Mouse (Mus musculus): ENCODE measurements around the gene Pcyt2. TPM values are rescaled to one million over a fixed set of nuclear protein-coding genes. Genes with fewer than 3 reads are reported as not detected.

The Pcyt2 gene
- total RNA-seq (2021): 100 to 1,000 TPM; 120 to 141 TPM

DNA sequence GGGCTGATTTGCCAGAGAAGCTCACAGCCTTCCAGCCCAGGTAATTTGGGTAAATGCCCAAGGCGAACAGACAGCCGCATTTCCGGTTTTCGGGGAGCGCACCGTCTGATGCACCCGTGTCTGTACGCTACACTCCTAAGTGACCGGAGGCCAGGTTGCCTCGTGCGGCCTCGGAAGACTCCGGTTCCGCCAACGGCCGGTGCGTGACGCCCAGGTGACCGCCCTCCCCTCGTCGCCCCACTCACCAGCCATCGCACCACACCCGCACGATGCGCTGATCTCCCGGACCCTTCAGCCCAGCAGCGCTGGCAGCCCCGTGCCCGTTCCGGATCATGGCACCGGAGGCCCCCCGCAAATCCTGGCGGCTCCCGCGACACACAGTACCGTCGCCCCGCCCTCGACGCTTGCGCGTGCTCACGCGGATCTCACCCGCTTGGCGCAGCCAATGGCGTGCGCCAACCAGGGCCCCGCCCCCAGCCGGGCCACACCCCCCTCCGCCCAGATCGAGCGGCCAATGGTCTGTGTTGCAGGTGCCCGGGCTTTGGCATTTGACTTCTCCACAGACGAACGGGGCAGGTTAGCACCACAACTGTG, at the start of gene Pcyt2:
Pcyt2 (minus strand) TSS at position 418 of the 594 bp plus-strand sequence.
- intact Hi-C loops (cut with DNase I): loop anchor here (5.0 kb wide), 1 partner anchor 160 kb away; no protein-coding TSS in a partner anchor
- DNase-seq (ENCODE audit: low spot score in 2 of 2): peak; percentile 90 to 94

DNA sequence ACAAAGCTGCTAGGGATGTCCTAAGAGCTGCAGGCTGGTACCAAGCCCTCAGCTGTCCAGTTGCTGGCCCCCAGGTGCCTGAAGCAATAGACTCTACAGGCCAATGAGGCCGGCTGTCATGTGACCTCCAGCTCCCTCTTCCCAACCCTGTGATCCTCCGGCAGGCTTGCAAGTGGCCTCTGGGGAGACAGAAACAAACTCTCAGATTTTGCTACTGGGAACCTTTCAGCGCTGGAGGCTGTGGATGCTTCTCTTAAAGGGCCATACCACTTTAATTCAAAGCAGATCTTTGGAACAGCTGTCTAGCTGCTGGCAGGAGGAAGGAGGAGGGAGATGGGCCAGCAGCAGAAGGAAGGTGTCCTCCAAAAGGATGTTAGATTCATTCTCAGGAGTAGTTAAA, 48.9 kb upstream of the Pcyt2 start:
- DNase-seq (ENCODE audit: low spot score in 2 of 2): no peak
- intact Hi-C loops (cut with DNase I): no loop called here

DNA sequence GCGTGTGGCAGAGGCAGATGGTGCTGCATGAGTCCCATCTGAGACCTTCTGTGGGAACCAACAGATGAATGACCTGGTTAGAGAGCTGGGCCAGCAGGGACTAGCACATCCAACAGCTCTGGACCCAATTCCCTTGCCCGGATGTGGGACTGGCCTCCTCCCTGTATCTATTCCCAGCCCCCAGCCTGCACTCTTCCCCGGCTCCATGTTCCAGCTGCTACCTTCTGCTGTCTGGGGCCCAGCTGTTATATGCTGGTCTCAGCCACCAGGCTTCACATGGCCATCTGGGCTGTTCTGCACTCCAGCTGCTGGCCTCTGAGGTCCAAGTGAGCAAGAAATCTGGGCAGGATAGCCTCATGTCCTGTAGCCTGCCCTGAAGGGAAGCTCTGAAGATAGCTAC, 47.7 kb upstream of the Pcyt2 start:
- intact Hi-C loops (cut with DNase I): no loop called here
- DNase-seq (ENCODE audit: low spot score in 2 of 2): no peak

DNA sequence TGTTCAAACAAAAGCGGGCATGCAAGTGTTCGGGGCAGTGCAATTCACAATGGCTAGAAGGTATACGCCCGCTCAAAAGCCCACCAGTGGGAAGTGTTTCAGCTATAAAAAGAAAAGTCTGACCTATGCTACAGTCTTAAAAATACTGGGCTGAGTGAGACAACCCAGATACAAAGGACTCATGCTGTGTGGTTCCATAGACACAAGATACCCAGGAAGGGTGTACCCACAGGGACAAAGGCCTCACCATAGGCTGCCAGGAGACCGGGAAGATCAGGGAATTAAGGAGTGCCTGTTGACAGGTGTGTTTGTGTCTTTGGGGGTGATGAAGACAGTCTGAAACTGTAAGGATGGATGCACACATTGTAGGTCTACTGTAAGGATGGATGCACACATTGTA, 46.0 kb upstream of the Pcyt2 start:
- no peak for DNase-seq (ENCODE audit: low spot score in 2 of 2)
- intact Hi-C loops (cut with DNase I): no loop called here

DNA sequence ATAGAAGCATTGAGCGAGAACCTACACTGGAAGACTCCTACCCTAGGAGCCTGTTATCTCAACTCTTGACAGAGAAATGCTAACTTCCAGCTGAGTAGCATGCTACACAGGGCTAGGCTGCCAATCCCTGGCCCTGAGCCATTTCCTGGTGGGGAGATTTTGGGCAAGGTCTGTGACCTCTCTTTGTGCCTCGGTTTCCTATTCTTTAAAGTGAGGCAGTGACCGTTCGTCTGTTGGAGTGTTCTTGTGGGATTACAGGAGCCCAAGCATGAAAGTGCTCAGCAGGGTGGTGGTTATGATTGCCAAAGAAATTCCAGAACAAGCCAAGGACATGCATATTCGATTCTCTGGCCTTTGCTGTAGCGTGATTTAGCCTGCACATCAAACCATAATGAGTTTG, 45.0 kb upstream of the Pcyt2 start:
- intact Hi-C loops (cut with DNase I): no loop called here
- DNase-seq (ENCODE audit: low spot score in 2 of 2): no peak

DNA sequence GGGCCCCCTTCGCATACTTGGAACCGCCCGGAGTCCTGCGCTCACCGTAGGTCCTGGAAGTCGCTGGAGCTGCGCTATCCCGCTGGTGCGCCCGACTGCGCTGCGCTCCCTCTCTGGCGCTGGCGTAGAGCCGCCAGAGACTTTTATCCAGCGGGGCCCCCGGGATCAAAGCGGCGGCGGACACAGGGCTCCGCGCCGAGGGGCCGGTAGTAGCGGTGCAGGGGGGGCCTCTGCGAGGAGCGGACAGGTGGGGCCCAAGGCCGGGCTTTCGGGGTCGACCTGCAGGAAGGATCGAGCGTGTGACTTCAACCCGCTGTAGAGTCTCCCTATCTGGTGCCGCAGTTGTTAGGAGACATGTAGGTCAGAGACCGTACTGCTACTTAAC, 43.3 kb upstream of the Pcyt2 start, which contains the start of gene Notum:
Notum (minus strand) TSS at position 100 of the 385 bp plus-strand sequence.
- intact Hi-C loops (cut with DNase I): no loop called here
- no peak for DNase-seq (ENCODE audit: low spot score in 2 of 2)

DNA sequence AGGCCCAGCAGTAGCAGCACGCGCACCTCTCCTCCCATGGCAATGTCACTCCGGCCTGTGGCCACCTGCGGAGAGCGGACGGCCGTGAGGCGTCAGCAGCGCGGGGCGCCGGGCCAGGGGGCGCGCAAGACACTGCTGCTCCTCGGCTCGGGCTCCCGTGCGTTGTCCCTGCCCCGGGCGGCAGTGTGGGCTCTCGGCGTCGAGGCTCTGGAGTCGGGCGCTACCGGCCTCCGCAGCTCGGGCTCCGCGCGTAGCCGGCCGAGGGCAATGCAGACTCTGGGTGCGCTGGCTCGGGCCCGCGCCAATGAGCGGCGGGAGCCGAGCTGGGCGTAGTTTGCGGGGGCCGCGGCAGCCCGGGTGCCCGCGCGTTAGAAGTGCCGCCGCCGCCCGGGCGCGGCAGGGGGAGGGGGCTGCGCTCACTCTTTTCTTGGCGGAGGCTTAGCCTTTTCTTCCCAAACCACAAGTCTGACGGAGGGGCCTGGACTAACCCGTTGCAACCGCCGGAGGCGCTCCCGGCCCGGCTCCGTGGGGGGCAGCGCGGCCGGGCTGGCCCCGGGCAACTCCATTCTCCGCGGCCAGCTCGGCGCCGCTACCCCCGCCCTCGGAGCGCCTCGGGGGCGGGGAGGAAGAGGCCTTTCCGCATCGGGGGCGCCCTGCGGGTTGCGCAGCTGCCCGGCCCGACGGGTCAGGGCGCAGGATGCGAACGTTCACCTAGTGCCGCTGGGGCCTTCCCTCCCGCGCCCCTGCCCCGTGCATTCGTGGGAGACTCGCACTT, 42.8 kb upstream of the Pcyt2 start:
- intact Hi-C loops (cut with DNase I): no loop called here
- no peak for DNase-seq (ENCODE audit: low spot score in 2 of 2)

DNA sequence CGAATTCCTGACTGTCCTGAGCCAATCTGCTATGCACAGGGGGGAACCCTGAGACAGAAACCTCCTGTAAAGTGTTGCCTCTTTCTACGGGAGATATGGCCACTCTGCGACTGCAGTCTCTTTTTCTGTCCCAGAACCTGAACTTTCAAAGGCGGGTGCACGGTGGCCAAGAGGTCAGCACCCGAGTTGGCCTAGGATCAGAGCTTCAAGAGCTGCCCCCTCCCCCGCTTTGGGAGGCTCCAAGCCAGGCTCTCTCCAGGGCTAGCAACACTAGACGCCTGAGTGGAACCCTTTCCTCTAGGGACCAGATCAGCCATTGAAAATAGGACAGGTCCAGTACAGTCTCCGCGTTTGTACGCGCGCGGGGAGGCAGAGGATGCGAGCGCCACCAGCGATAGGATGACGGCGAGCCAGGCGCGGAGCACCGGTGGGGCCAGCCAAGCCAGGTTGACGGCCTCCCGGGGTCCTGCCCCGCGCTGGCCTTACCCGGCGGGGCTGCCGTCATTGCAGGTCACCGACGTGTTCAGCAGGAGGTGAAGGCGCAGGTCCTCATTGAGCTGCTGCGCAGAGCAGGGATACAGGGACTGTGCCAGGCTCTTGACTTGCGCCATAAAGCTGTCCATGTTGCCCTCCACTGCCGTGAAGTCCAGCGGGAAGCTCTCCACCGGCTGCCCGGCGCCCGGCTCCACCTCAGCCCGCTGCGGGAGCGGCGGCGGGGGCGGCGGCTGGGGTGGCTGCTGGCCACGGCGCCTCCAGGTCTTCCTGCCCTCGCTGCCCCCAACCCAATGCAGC, 42.0 kb upstream of the Pcyt2 start:
- no peak for DNase-seq (ENCODE audit: low spot score in 2 of 2)
- intact Hi-C loops (cut with DNase I): loop anchor here (2.0 kb wide), 1 partner anchor 53 kb away; the partner anchor contains the start of genes Cenpx and Lrrc45

DNA sequence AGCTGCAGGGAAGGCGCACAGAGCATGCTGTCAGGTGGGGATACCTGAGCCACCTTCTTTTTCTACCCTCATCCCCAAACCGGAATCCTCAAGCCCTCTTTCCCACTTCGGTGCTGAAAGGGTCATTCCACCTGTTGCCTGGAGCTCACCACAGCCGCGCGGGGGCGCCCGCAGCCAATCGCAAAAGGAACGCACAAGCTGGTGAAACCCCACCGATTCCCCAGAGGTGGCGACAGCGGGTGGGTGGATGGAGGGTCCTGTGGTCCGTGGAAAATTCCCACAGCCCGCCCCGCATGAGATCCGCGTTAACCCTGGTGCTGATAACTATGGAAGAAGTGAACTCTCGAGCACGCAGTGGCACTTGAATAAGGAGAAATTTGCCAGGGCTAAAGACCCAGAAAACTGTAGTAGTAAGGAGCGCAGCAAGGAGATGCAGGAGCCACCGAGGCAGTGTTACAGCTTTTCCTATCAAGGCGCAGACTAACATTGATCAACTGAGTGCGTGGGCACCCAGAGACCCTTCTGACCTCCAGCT, 41.2 kb upstream of the Pcyt2 start:
- intact Hi-C loops (cut with DNase I): loop anchor here (2.0 kb wide), 1 partner anchor 54 kb away; the partner anchor contains the start of genes Cenpx and Lrrc45
- peak; percentile 71 to 72 for DNase-seq (ENCODE audit: low spot score in 2 of 2)

DNA sequence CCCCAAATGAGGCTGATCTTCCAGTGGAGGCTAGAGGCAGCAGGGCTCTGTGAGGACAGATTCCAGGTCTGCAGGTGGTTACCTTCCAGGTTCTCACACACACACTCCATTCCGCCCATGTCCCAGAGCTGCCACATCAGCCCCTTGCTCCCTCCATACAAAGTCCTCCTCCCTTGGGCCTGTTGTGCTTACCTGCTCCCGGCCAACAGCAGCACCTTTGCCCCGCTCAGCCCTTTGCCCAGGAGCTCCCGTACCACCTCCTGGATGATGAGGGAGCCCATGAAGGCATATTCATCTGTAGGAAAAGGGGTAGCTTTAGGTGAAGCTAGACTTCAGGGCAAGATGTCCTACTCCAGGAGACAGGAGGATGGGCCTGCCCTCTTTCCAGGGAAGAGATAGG, 39.6 kb upstream of the Pcyt2 start:
- DNase-seq (ENCODE audit: low spot score in 2 of 2): no peak
- intact Hi-C loops (cut with DNase I): no loop called here

DNA sequence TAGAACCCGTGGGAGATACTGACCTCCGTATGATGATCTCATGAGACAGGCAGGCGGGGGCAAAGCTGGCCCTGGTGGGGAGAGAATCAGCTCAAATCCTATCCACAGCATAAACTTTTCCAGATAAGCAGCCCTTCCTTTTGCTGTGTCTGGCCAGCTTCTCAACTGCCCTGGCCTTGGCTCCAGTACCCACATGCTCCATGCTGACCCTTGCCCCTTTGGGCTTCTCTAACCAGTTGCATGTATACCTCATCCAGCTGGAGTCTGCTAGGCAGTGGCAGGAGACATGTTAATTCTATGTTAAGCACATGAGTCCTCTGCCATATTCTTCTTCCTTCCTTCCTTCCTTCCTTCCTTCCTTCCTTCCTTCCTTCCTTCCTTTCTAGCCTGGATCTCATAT, 37.0 kb upstream of the Pcyt2 start:
- intact Hi-C loops (cut with DNase I): no loop called here
- DNase-seq (ENCODE audit: low spot score in 2 of 2): no peak

DNA sequence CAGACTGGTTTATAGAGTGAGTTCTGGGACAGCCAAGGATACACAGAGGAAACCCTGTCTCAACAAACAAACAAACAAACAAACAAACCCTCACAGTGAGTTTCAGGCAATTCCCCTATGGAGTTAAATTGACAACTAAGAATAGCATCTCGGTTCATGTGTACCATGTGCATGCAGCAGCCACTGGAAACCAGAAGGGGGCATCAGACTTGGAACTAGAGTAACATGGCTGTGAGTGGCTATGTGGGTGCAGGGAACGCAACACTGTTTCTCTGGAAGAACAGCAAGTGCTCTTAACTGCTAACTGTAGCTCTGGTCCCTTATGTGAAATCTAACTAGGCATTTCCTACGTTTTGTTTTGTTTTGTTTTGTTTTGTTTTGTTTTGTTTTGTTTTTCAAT, 34.1 kb upstream of the Pcyt2 start:
- no peak for DNase-seq (ENCODE audit: low spot score in 2 of 2)
- intact Hi-C loops (cut with DNase I): no loop called here

DNA sequence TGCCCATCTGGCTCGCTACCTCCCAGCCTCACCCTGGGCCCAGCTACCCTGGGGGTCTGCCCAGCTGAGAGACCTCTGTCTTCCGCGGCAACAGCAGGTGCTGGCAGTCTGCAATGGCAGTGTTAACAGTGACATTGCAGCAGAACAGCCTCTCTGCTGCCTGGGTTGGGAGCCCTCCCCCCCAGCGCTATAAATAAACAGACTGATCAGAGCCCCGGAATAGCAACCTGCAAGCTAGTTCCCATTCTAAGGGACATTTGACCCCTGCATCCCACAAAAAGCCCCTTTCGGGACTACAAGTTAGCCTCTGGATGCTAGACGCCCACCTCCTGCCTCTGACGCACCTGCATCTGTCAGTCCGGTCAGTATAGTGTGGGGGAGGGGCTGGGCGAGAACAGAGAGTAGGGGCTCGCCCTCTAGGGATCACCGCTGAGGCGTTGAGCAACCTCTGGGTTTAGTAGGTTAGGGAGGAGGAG, 30.3 kb upstream of the Pcyt2 start, which contains the start of gene Myadml2:
Myadml2 (minus strand) TSS at position 158 of the 476 bp plus-strand sequence.
- DNase-seq (ENCODE audit: low spot score in 2 of 2): peak; percentile 54 to 61
- intact Hi-C loops (cut with DNase I): no loop called here

DNA sequence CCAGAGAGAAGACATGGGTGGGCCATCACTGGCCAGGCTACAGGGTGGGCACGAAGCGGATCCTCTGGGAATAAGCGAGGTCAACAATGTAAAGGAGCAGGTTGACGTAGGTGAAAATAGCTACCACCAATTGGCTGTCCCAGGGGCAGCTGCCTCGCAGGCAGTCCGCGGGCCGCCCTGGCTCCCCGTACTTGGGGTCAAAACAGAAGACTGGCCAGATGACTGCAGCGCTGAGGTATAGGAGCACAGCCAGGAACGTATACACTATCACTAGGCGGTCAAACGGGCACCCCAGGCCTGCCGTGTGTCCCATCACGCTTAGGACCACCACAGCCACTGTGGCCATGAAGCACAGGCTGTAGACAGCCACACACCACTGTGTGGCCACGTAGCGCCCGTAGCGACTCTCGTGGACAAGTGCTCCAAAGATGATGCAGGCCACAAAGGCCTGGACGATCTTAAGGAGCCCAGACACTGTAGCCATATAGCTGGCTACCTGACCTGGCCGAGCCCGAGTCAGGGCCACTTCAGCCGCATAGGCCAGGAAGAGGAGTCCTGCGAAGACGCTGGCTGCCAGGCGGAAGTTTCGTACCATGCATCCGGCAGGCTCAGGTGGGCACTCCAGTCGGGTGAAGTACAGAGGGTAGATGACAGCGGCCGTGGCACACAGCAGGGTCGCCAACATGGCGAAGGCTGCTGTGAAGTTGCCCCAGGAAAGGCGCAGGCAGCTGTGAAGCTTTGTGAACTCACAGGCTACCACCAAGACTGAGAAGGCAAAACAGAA, 29.5 kb upstream of the Pcyt2 start:
- intact Hi-C loops (cut with DNase I): no loop called here
- DNase-seq (ENCODE audit: low spot score in 2 of 2): no peak

DNA sequence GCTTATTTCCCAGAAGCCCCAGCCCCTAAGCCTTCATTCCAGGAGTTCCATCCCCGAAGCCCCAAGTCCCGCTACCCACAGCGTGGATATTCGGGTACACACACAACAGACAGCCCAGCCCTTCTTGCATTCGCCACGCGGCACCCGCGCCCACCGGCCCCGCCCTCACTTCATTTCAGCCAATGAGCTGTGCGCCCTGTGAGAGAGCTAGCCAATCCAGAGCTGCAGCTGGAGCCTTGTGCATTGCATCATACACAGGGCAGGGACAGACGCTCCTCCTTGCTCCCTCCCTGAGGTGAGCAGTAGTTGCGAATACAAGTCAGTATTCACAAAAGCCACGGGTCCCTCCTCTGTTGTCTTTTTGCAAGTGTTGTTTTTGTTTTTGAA, 25.9 kb upstream of the Pcyt2 start, which contains the start of gene Pycr1:
Pycr1 (minus strand) TSS at position 169 of the 387 bp plus-strand sequence.
- DNase-seq (ENCODE audit: low spot score in 2 of 2): peak; percentile 92 to 97
- intact Hi-C loops (cut with DNase I): no loop called here

DNA sequence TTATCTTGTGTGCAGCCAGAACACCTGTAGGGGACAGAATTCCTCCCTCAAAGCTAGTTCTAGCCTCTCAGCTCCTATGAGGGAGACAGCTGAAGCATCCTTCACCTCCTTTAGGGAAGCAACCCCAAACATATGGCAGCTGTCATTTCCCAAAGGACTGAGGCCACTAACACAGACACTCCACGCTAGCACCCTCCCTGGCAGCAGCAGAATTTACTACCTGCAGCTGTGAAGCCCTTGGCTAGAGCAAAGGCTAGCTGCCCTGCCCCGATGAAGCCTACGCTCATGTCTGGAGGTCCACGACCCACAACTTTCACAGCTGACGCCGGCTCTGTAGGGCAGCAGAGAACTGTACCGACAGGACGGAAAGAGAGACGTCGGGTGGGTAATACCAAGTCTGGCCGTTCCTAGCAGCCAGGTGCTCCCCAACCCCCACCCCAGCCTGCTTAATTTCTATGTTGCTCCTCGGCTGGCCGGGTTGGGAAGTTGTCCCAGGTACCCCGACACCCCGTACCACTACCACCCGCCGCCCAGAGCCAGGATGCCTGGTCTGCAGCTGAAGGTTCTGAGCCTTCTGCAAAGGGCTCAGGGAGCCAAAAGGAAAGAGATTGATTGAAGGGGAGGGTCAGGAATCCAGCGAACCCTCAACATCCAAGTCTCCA, 25.3 kb upstream of the Pcyt2 start:
- DNase-seq (ENCODE audit: low spot score in 2 of 2): no peak
- intact Hi-C loops (cut with DNase I): no loop called here

DNA sequence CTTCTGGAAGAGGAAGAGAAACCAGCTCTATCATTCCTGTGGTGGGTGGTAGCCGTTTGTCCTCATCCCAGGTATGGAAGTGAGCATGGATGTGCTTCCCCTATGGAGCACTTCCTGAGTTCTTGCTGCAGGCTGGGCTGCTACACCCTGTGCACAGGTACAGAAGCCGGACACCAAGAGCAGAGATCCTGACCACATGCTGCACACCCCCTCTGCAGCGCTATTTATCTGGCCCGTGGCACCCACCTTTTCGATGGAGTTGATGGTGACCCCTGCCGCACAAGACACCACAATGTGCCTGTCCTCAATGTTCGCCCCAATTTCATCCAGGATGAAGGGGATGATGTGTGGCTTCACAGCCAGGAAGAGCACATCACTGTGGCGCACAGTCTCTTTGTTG, 24.1 kb upstream of the Pcyt2 start:
- no peak for DNase-seq (ENCODE audit: low spot score in 2 of 2)
- intact Hi-C loops (cut with DNase I): no loop called here

DNA sequence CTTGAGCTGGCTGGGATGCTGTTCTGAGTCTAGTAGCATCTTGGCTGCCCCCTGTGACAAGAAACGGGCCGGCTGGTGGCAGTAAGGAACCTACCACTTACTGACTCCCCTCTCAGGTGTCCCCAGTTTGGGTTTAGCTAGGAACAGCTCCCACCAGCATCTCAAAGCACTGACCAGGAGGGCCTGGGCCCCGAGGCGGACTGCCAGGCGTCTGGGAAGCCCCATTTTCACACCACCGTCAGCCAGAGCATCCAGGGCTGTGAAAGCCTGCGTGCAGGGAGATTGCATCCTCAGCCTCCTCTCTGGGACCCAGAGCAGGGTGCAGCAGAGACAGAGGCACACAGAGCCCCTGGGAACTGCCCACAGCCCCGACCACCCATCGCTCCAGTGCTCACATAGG, 23.5 kb upstream of the Pcyt2 start:
- intact Hi-C loops (cut with DNase I): no loop called here
- no peak for DNase-seq (ENCODE audit: low spot score in 2 of 2)

DNA sequence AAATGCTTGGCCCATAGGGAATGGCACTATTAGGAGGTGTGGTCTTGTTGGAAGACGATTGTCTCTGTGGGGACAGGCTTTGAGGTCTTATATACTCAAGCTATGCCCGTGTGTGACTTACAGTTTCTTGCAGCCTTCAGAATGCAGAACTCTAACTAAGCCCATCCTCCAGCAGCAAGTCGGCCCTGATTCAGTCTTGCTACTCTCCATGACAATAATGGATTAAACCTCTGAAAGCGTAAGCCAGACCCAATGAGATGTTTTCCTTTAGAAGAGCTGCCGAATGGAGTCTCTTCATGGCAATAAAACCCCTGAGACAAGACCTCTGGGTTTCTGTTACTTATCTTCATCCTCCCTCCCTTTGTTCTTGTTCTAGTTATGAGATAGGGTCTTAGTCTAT, 17.1 kb upstream of the Pcyt2 start:
- DNase-seq (ENCODE audit: low spot score in 2 of 2): no peak
- intact Hi-C loops (cut with DNase I): no loop called here
